Mouse (Mus musculus) telencephalon, adult 2 months (tissue): ENCODE measurements around the gene Iqcd.
A peak's percentile ranks its signal among the peaks of the same experiment; 100 is the strongest.

Source experiments
- DNase-seq: peaks from one replicate; pipeline ENCODE4 v3.0.0-alpha.2; 2011; ENCODE audit warnings: low read depth, low spot score

Gene Iqcd

GRCm38 (mm10) chr5:120603515-120603914, 14.7 kb downstream of the Iqcd start:
- DNase-seq: no peak

DNA sequence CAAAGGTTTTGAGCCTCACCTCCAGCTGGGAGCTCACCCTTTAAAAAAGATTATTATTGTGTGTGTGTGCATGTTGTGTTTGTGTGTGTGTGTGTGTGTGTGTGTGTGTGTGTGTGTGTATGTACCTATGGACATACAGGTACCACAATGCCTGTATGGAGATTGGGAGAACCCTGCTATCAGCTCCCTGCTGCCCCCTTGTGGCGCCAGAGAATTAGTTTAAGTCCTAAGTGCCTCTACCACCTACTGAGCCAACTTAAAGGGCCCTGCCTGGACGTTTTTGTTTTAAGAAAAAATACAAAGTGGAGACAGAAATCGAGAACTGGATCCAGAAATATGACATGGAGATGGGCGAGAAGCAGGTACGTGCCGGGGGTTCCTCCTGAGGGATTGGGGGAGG, 16.0 kb downstream of the Iqcd start:
- DNase-seq: peak; percentile 65

GRCm38 (mm10) chr5:120605241-120605661, 16.4 kb downstream of the Iqcd start:
- DNase-seq: no peak

GRCm38 (mm10) chr5:120605688-120606087, 16.9 kb downstream of the Iqcd start:
- peak; percentile 93 for DNase-seq

- DNase-seq: no peak
Measured at GRCm38 (mm10) chr5:120606590-120607200, 17.9 kb downstream of the Iqcd start.

GRCm38 (mm10) chr5:120607335-120607734, 18.5 kb downstream of the Iqcd start:
- DNase-seq: no peak

DNA sequence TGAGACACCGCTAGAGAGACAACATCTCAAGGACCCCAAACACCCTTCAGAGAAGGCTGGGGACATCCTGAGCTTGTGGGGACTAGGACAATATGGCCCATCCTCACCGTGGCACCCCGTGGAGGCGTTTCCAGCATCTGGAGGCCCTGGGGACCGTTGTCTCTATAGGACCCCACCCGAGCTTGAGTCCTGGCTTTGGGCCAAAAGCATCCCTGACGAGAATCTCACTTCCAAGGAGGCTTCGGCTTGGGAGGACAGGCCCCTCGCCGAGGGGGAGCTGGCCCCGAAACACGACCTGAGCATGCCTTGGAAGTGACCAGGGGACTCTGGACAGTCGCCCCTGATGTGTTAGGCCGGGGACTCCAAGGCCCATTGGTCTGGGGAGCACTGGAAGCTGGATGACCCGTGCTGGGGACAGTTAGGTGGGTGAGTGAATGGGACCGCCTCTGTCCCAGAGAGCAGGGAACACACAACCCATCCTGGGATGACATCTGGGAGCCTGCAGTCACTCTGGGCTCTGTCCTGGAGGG, 20.5 kb downstream of the Iqcd start:
- DNase-seq: no peak

DNA sequence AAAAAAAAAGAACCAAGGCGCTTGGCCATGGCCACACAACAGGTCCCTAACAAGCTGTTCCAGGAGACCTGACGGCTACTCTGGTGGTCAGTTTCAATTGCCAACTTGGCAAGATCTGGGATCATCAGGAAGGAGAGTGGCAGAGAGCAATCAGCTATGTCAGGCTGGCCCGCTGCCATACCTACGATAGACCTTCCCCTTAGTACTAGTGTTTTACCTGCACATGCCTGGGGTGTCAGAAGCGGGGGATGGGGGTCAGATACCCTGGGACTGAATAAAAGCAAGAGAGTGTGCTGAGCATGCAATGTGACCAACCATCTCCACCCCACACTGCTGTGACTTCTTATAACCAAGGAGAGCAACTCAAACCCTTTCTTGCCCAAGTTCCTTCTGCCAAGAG, 22.1 kb downstream of the Iqcd start:
- DNase-seq: no peak

DNA sequence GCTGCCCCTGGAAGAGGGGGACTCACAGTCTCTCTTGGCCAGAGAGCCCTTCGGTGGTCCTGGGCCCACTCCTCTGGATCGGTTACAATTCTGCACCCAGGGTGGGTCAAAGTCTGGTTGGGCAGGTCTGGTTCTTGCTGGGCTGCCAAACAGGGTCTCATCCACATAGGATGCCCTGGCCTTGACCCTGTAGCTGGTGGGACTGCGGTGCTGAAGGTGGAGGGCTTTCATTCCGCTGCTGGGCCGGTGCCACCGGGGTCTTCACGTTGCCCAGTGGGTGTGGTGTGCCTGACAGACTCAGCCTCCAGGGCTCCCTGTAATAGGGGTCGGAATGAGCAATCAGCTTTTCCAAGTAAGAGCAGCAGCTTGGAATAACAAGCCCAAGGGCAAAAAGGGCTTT, 22.6 kb downstream of the Iqcd start:
- no peak for DNase-seq

- no peak for DNase-seq
Measured at GRCm38 (mm10) chr5:120612442-120612821, 23.6 kb downstream of the Iqcd start, which contains the start of the genes Rita1 and Ddx54. Rita1 (minus strand) TSS chr5:120612589. Ddx54 (plus strand) TSS chr5:120612739.

- peak; percentile 100 for DNase-seq
Measured at GRCm38 (mm10) chr5:120612822-120613604, 24.2 kb downstream of the Iqcd start.

DNA sequence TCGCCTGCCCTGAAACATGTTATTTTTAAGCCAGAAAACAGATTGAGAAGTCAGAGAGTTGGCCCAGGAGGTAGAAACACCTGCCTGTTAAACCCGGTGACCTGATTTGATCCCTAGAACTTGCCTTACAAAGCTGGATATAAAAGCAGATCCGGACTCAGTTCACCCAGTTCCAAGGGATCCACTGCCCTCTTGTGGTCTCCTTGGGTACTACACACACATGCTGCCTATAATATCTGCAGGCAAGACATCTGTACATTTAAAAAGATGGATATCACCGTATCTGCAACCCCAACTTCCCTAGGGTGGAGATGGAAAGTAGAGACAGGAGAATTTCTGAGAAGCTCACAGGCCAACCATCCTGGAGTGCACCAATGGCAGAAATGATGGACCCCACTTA, 27.1 kb downstream of the Iqcd start:
- DNase-seq: no peak

DNA sequence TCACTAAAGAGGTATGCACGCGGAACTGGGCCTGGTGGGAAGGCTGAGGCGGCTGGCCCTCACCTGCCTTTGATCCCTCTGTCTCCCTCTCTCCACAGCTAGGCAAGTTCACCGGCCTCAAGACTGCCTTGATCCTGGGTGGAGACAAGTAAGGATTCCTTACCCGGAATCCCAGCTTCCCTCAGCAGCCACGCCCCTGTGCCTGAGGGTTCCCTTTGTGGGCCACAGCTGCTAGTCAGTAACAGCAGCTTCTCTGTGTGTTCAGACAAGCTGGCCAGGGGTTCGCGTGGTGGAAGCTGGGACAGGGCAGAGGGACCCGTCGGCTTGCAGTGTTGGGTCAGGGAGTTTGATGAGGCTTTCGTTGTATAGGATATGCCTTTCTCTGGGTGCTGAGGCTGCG, 30.0 kb downstream of the Iqcd start:
- DNase-seq: no peak

GRCm38 (mm10) chr5:120619201-120619600, 30.4 kb downstream of the Iqcd start:
- DNase-seq: no peak

- DNase-seq: no peak
Measured at GRCm38 (mm10) chr5:120620375-120621077, 31.7 kb downstream of the Iqcd start.

- no peak for DNase-seq
Measured at GRCm38 (mm10) chr5:120621078-120621765, 32.4 kb downstream of the Iqcd start.

- DNase-seq: no peak
Measured at GRCm38 (mm10) chr5:120621846-120622197, 33.0 kb downstream of the Iqcd start.

GRCm38 (mm10) chr5:120622198-120622851, 33.5 kb downstream of the Iqcd start:
- DNase-seq: no peak

- no peak for DNase-seq
Measured at GRCm38 (mm10) chr5:120624427-120624826, 35.6 kb downstream of the Iqcd start.

GRCm38 (mm10) chr5:120626399-120626798, 37.6 kb downstream of the Iqcd start:
- DNase-seq: no peak
